Mouse (Mus musculus) heart, embryonic 12.5 days (tissue): ENCODE results near the gene Grik4. TPM values are rescaled to one million over a fixed set of nuclear protein-coding genes. Genes with fewer than 3 reads are reported as not detected.

ENCODE experiments used
- ATAC-seq: fragments of 200-750 bp; cut with Nextera tagmentation; 2 replicates; pipeline ENCODE4 v1.8.0; 2017; ENCODE audit warnings: moderate TSS enrichment, moderate library complexity; ENCODE audit not compliant: insufficient number of reproducible peaks, low FRiP score
- H3K27ac ChIP-seq: fragments of 300-500 bp; sonication (generic); 2 replicates; pipeline ENCODE4 v1.5.1; 2016; ENCODE audit warnings: mild to moderate bottlenecking, moderate library complexity; ENCODE audit not compliant: poor library complexity, severe bottlenecking
- H3K27me3 ChIP-seq: fragments of 300-500 bp; sonication (generic); replicated peaks from 2 replicates; pipeline ENCODE4 v1.6.1; 2016; ENCODE audit warnings: mild to moderate bottlenecking, moderate library complexity
- H3K36me3 ChIP-seq: fragments of 300-500 bp; sonication (generic); 2 replicates; pipeline ENCODE4 v1.6.1; 2016; ENCODE audit warnings: mild to moderate bottlenecking, moderate library complexity
- H3K4me1 ChIP-seq: fragments of 300-500 bp; sonication (generic); replicated peaks from 2 replicates; pipeline ENCODE4 v1.6.1; 2016; ENCODE audit warnings: mild to moderate bottlenecking
- H3K4me2 ChIP-seq: fragments of 300-500 bp; sonication (generic); 2 replicates; pipeline ENCODE4 v1.6.1; 2016; ENCODE audit warnings: mild to moderate bottlenecking, moderate library complexity
- H3K4me3 ChIP-seq: fragments of 300-500 bp; sonication (generic); 2 replicates; pipeline ENCODE4 v1.5.1; 2016; ENCODE audit warnings: mild to moderate bottlenecking
- H3K9ac ChIP-seq: fragments of 300-500 bp; sonication (generic); 2 replicates; pipeline ENCODE4 v1.6.1; 2016; ENCODE audit warnings: mild to moderate bottlenecking, moderate library complexity
- H3K9me3 ChIP-seq: fragments of 300-500 bp; sonication (generic); replicated peaks from 2 replicates; pipeline ENCODE4 v1.6.1; 2016; ENCODE audit warnings: mild to moderate bottlenecking, moderate library complexity
- WGBS: fragments of 180-500 bp; shearing (Covaris S2); methylation state at CpG from one replicate; pipeline ENCODE4 v1.1.7; 2016; 5-methylcytosine and 5-hydroxymethylcytosine counted together
- polyA plus RNA-seq: library from polyadenylated mRNA; unstranded; fragments of >200 nt; fragmentation: Nextera tagmentation; extraction: Ambion mirVana; gene quantifications from 2 replicates; pipeline ENCODE4 v1.2.1, GENCODE M21; 2016

Grik4 gene
- polyA plus RNA-seq, 1 experiment from 2014 or later: 0.42 TPM

GRCm38 (mm10) chr9:42490589-42491382, 453.5 kb downstream of the Grik4 start:
- H3K4me2 ChIP-seq: no peak overlapping the region
- H3K27me3 ChIP-seq: peaks cover 32% of the 10 kb centered on the region
- H3K9me3 ChIP-seq: no peaks in the 10 kb centered on the region
- WGBS: 78% methylated on average over 16 of the region's 16 CpGs
- no peak overlapping the region for H3K4me3 ChIP-seq
- H3K4me1 ChIP-seq: no peaks in the 10 kb centered on the region
- ATAC-seq: no peak
- no peak overlapping the region for H3K9ac ChIP-seq
- no peak overlapping the region for H3K27ac ChIP-seq
- H3K36me3 ChIP-seq: no peaks in the 10 kb centered on the region

DNA sequence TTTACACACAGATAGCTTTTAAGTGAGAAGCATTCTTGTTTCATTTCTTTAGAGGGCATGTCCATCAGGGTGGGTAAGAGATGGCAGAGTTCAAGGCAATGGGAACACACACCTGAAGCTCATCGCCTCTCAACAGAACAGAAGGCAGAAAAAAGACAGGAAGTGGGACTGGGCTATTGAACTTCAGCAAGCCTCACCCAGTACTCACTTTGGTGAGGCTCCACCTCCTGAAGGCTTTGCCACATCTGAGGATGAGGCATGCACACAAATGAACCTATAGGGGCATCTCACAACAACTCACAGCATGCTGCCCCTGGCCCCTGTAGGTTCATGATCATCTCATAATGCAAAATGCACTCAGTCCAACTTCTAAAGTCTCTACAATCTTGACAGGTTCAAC, 456.2 kb downstream of the Grik4 start:
- no peak for ATAC-seq
- H3K36me3 ChIP-seq: no peaks in the 10 kb centered on the region
- WGBS: 89% methylated on average over 1 of the region's 1 CpGs
- H3K9me3 ChIP-seq: no peaks in the 10 kb centered on the region
- no peaks in the 10 kb centered on the region for H3K4me1 ChIP-seq
- H3K27ac ChIP-seq: no peak overlapping the region
- no peak overlapping the region for H3K9ac ChIP-seq
- no peak overlapping the region for H3K4me3 ChIP-seq
- H3K4me2 ChIP-seq: no peak overlapping the region
- peaks cover 32% of the 10 kb centered on the region for H3K27me3 ChIP-seq

- no peak overlapping the region for H3K27ac ChIP-seq
- no peak overlapping the region for H3K9ac ChIP-seq
- no peak overlapping the region for H3K4me3 ChIP-seq
- no peaks in the 10 kb centered on the region for H3K4me1 ChIP-seq
- no peak overlapping the region for H3K4me2 ChIP-seq
- no peak for ATAC-seq
- H3K27me3 ChIP-seq: peaks cover 28% of the 10 kb centered on the region
- H3K36me3 ChIP-seq: no peaks in the 10 kb centered on the region
- H3K9me3 ChIP-seq: no peaks in the 10 kb centered on the region
- WGBS: 50% methylated on average over 4 of the region's 4 CpGs
Observed at GRCm38 (mm10) chr9:42486913-42487312, 457.4 kb downstream of the Grik4 start.

GRCm38 (mm10) chr9:42484667-42485066, 459.6 kb downstream of the Grik4 start:
- no peak for ATAC-seq

DNA sequence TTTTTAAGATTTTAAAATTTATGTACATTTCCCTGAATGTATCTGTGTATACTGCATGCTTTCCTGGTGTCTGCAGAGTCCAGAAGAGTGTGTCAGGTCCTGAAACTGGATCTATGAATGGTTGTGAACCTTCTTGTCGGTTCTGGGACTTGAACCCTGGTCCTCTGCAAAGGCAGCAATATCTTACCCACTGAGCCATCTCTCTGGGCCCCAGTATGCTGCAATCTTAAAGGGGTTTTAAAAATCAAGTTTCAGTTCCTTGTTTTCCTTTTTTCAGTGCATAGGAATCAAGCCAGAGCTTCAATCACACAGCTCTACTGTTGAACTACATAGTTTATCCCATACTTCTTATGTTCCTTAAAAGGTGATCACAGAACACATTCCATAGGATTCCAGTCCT, 461.3 kb downstream of the Grik4 start:
- no peak overlapping the region for H3K4me3 ChIP-seq
- ATAC-seq: no peak
- H3K4me1 ChIP-seq: no peaks in the 10 kb centered on the region
- 80% methylated on average over 1 of the region's 1 CpGs for WGBS
- no peak overlapping the region for H3K4me2 ChIP-seq
- H3K9ac ChIP-seq: no peak overlapping the region
- H3K27me3 ChIP-seq: peaks cover under 1% of the 10 kb centered on the region; the same call in 1 of the 2 replicates
- H3K27ac ChIP-seq: no peak overlapping the region
- H3K9me3 ChIP-seq: no peaks in the 10 kb centered on the region
- no peaks in the 10 kb centered on the region for H3K36me3 ChIP-seq

More at GRCm38 (mm10) chr9:42484667-42485066, 459.6 kb downstream of the Grik4 start:
- H3K4me2 ChIP-seq: no peak overlapping the region
- peaks cover 13% of the 10 kb centered on the region; the same call in 1 of the 2 replicates for H3K27me3 ChIP-seq
- H3K9ac ChIP-seq: no peak overlapping the region
- 91% methylated on average over 1 of the region's 1 CpGs for WGBS
- H3K4me1 ChIP-seq: no peaks in the 10 kb centered on the region
- H3K9me3 ChIP-seq: no peaks in the 10 kb centered on the region
- H3K4me3 ChIP-seq: no peak overlapping the region
- H3K36me3 ChIP-seq: no peaks in the 10 kb centered on the region
- H3K27ac ChIP-seq: no peak overlapping the region

GRCm38 (mm10) chr9:42476166-42476565, 468.1 kb downstream of the Grik4 start:
- 81% methylated on average over 4 of the region's 4 CpGs for WGBS
- Histone ChIP-seq H3K27ac (no peak overlapping the region), H3K9me3 (no peaks in the 10 kb centered on the region), H3K4me1 (peaks cover 8% of the 10 kb centered on the region), H3K36me3 (no peaks in the 10 kb centered on the region), H3K9ac (no peak overlapping the region), H3K27me3 (peaks cover 36% of the 10 kb centered on the region), H3K4me2 (no peak overlapping the region), H3K4me3 (no peak overlapping the region)
- no peak for ATAC-seq

- H3K27me3 ChIP-seq: peaks cover 45% of the 10 kb centered on the region
- 50% methylated on average over 8 of the region's 8 CpGs for WGBS
- no peak overlapping the region for H3K27ac ChIP-seq
- H3K4me1 ChIP-seq: peaks cover 15% of the 10 kb centered on the region
- no peak overlapping the region for H3K4me3 ChIP-seq
- ATAC-seq: no peak
- H3K9ac ChIP-seq: no peak overlapping the region
- no peak overlapping the region for H3K4me2 ChIP-seq
- H3K36me3 ChIP-seq: no peaks in the 10 kb centered on the region
- no peaks in the 10 kb centered on the region for H3K9me3 ChIP-seq
Observed at GRCm38 (mm10) chr9:42474244-42474643, 470.0 kb downstream of the Grik4 start.

- 8% methylated on average over 49 of the region's 49 CpGs for WGBS
Observed at GRCm38 (mm10) chr9:42471921-42472747, 472.2 kb downstream of the Grik4 start.

GRCm38 (mm10) chr9:42471214-42471613, 473.1 kb downstream of the Grik4 start:
- Histone ChIP-seq H3K27ac (no peak overlapping the region), H3K9me3 (no peaks in the 10 kb centered on the region), H3K27me3 (peaks cover 71% of the 10 kb centered on the region), H3K4me2 (peak overlapping the region; percentile 77), H3K4me3 (peak overlapping the region; percentile 76), H3K36me3 (no peaks in the 10 kb centered on the region), H3K4me1 (peaks cover 15% of the 10 kb centered on the region), H3K9ac (peak overlapping the region; percentile 77)
- 46% methylated on average over 4 of the region's 4 CpGs for WGBS
- ATAC-seq: peak; percentile 82

More at GRCm38 (mm10) chr9:42471921-42472747, 472.2 kb downstream of the Grik4 start:
- Histone ChIP-seq H3K4me2 (peak overlapping the region; percentile 77), H3K36me3 (no peaks in the 10 kb centered on the region), H3K9me3 (no peaks in the 10 kb centered on the region), H3K27ac (peak overlapping the region; percentile 39; the same call in 1 of the 2 replicates), H3K9ac (peak overlapping the region; percentile 77), H3K4me1 (peaks cover 15% of the 10 kb centered on the region), H3K27me3 (peaks cover 66% of the 10 kb centered on the region), H3K4me3 (peak overlapping the region; percentile 76)
- peak; percentile 96 for ATAC-seq

GRCm38 (mm10) chr9:42469323-42469722, 475.0 kb downstream of the Grik4 start:
- Histone ChIP-seq H3K9me3 (no peaks in the 10 kb centered on the region), H3K4me2 (no peak overlapping the region), H3K36me3 (no peaks in the 10 kb centered on the region), H3K9ac (no peak overlapping the region), H3K4me3 (no peak overlapping the region), H3K27me3 (peaks cover 70% of the 10 kb centered on the region), H3K4me1 (peaks cover 15% of the 10 kb centered on the region), H3K27ac (no peak overlapping the region)
- no peak for ATAC-seq
- WGBS: 93% methylated on average over 15 of the region's 15 CpGs

DNA sequence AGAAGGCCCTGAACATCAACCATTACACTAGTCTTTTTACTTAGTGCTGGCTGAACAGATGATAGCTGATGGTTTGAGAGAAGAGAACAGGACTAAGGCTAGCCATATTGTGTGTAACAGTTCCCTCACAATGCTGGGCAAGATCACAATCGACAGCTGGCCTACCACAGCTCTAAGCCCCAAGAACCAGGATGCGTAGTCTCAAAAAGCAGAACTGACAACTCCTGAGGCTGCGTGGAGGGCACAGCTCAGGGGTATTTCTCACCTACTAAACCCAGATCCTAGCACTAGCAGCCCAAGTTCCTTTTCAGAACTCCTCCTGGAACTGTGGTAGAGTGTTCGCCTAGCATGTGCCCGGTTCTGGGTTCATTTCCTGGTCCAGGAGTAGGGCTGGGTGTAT, 475.9 kb downstream of the Grik4 start:
- no peak for ATAC-seq
- H3K36me3 ChIP-seq: no peaks in the 10 kb centered on the region
- H3K9ac ChIP-seq: no peak overlapping the region
- H3K9me3 ChIP-seq: no peaks in the 10 kb centered on the region
- H3K4me1 ChIP-seq: peaks cover 18% of the 10 kb centered on the region
- H3K4me2 ChIP-seq: no peak overlapping the region
- WGBS: 86% methylated on average over 5 of the region's 5 CpGs
- H3K27ac ChIP-seq: no peak overlapping the region
- H3K27me3 ChIP-seq: peaks cover 67% of the 10 kb centered on the region
- H3K4me3 ChIP-seq: no peak overlapping the region
